Mouse (Mus musculus) MEL (cell line): ENCODE measurements around the gene Pde8a. TPM values are rescaled to one million over a fixed set of nuclear protein-coding genes. Genes with fewer than 3 reads are reported as not detected.

Experiments used
- DNase-seq: peaks from one replicate; pipeline ENCODE4 v3.0.0; 2011; ENCODE audit warnings: low read depth, low spot score
- H3K27ac ChIP-seq: 2 replicates; pipeline ENCODE4 v1.5.1; 2012; ENCODE audit warnings: low read depth, mild to moderate bottlenecking, control low read depth, low read length, moderate library complexity; ENCODE audit not compliant: control insufficient read depth
- H3K27me3 ChIP-seq, 2 experiments: fragments of 150-350 bp in 1 of 2; sonication (generic) in 1 of 2; 2 replicates each; pipeline ENCODE4 v1.6.1; 2012; ENCODE audit warnings: low read length in 2 of 2, mild to moderate bottlenecking in 2 of 2, improper control_type of control experiment in 1 of 2, moderate library complexity in 1 of 2; ENCODE audit not compliant: insufficient read depth in 2 of 2, control insufficient read depth in 1 of 2
- H3K36me3 ChIP-seq, 2 experiments: 2 replicates each; pipeline ENCODE4 v1.6.1; 2012 to 2014; ENCODE audit warnings: low read length in 2 of 2, improper control_type of control experiment in 1 of 2, inconsistent platforms in 1 of 2, mild to moderate bottlenecking in 1 of 2; ENCODE audit not compliant: insufficient read depth in 2 of 2, control insufficient read depth in 1 of 2
- H3K4me1 ChIP-seq, 2 experiments: fragments of 150-350 bp in 1 of 2; sonication (generic) in 1 of 2; 2 replicates each; pipeline ENCODE4 v1.6.1; 2012; ENCODE audit warnings: low read length in 2 of 2, improper control_type of control experiment in 1 of 2, mild to moderate bottlenecking in 1 of 2; ENCODE audit not compliant: insufficient read depth in 2 of 2, control insufficient read depth in 1 of 2
- H3K4me3 ChIP-seq, 2 experiments: fragments of 150-350 bp in 1 of 2; sonication (generic) in 1 of 2; 2 replicates each; pipeline ENCODE4 v1.5.1; 2012; ENCODE audit warnings: low read depth in 2 of 2, low read length in 2 of 2, mild to moderate bottlenecking in 2 of 2, moderate library complexity in 2 of 2, control low read depth in 1 of 2, improper control_type of control experiment in 1 of 2; ENCODE audit not compliant: control insufficient read depth in 1 of 2, insufficient read depth in 1 of 2
- H3K79me2 ChIP-seq: 2 replicates; pipeline ENCODE4 v1.6.1; 2012; ENCODE audit warnings: mild to moderate bottlenecking, low read length, moderate library complexity; ENCODE audit not compliant: control insufficient read depth, poor library complexity, insufficient read depth
- H3K9ac ChIP-seq: 2 replicates; pipeline ENCODE4 v1.6.1; 2012; ENCODE audit warnings: low read depth, mild to moderate bottlenecking, control low read depth, low read length, moderate library complexity; ENCODE audit not compliant: control insufficient read depth, poor library complexity, severe bottlenecking
- H3K9me3 ChIP-seq: fragments of 150-350 bp; sonication (generic); replicated peaks from 2 replicates; pipeline ENCODE4 v1.6.1; 2012; ENCODE audit warnings: mild to moderate bottlenecking, low read length, improper control_type of control experiment, moderate library complexity; ENCODE audit not compliant: insufficient read depth
- CTCF ChIP-seq, 3 experiments: IDR thresholded peaks in 2 of 3; conservative IDR thresholded peaks in 1 of 3; 2 replicates each; pipeline ENCODE4 v1.5.1; 2011 to 2012; ENCODE audit warnings: low read length in 3 of 3, low read depth in 2 of 3, mild to moderate bottlenecking in 2 of 3, improper control_type of control experiment in 1 of 3, inconsistent platforms in 1 of 3, mixed read lengths in 1 of 3, moderate library complexity in 1 of 3; ENCODE audit not compliant: control insufficient read depth in 1 of 3, insufficient read depth in 1 of 3, poor library complexity in 1 of 3, severe bottlenecking in 1 of 3
- EP300 ChIP-seq, 2 experiments: IDR thresholded peaks; 2 replicates each; pipeline ENCODE4 v1.6.1; 2011; ENCODE audit warnings: improper control_type of control experiment in 2 of 2, low read length in 2 of 2, low read depth in 1 of 2, mild to moderate bottlenecking in 1 of 2
- ETS1 ChIP-seq: IDR thresholded peaks from 2 replicates; pipeline ENCODE4 v1.6.1; 2012; ENCODE audit warnings: low read depth, mild to moderate bottlenecking, inconsistent platforms, low read length, improper control_type of control experiment, moderate library complexity
- GATA1 ChIP-seq: IDR thresholded peaks from 2 replicates; pipeline ENCODE4 v1.6.1; 2011; ENCODE audit warnings: low read depth, low read length, improper control_type of control experiment
- HCFC1 ChIP-seq: IDR thresholded peaks from 2 replicates; pipeline ENCODE4 v1.6.1; 2012; ENCODE audit warnings: low read depth, mild to moderate bottlenecking, inconsistent platforms, low read length, improper control_type of control experiment, moderate library complexity
- MAX ChIP-seq: IDR thresholded peaks from 2 replicates; pipeline ENCODE4 v1.6.1; 2011; ENCODE audit warnings: low read length, improper control_type of control experiment
- MAZ ChIP-seq: IDR thresholded peaks from 2 replicates; pipeline ENCODE4 v1.6.1; 2012; ENCODE audit warnings: low read depth, mild to moderate bottlenecking, inconsistent platforms, low read length, improper control_type of control experiment
- MEF2A ChIP-seq: IDR thresholded peaks from 2 replicates; pipeline ENCODE4 v1.6.1; 2014; ENCODE audit warnings: low read depth, mild to moderate bottlenecking, inconsistent platforms, low read length, improper control_type of control experiment; ENCODE audit not compliant: poor library complexity, insufficient replicate concordance, severe bottlenecking; ENCODE audit errors: extremely low read depth
- MXI1 ChIP-seq: IDR thresholded peaks from 2 replicates; pipeline ENCODE4 v1.6.1; 2011; ENCODE audit warnings: mild to moderate bottlenecking, low read depth, low read length, improper control_type of control experiment
- MYB ChIP-seq: IDR thresholded peaks from 2 replicates; pipeline ENCODE4 v1.6.1; 2011; ENCODE audit warnings: mild to moderate bottlenecking, low read depth, low read length, improper control_type of control experiment
- NRF1 ChIP-seq: IDR thresholded peaks from 2 replicates; pipeline ENCODE4 v1.6.1; 2014; ENCODE audit warnings: low read depth, mild to moderate bottlenecking, inconsistent platforms, low read length, improper control_type of control experiment, moderate library complexity; ENCODE audit not compliant: poor library complexity, insufficient read depth, severe bottlenecking
- POLR2A ChIP-seq, 2 experiments: IDR thresholded peaks; 2 replicates each; pipeline ENCODE4 v1.6.1; 2011 to 2012; ENCODE audit warnings: low read length in 2 of 2, mild to moderate bottlenecking in 2 of 2, control low read depth in 1 of 2, improper control_type of control experiment in 1 of 2, low read depth in 1 of 2, moderate library complexity in 1 of 2; ENCODE audit not compliant: control insufficient read depth in 1 of 2, insufficient read depth in 1 of 2, poor library complexity in 1 of 2
- POLR2AphosphoS2 ChIP-seq: IDR thresholded peaks from 2 replicates; pipeline ENCODE4 v1.6.1; 2011; ENCODE audit warnings: low read length, improper control_type of control experiment
- RAD21 ChIP-seq: IDR thresholded peaks from 2 replicates; pipeline ENCODE4 v1.6.1; 2011; ENCODE audit warnings: mild to moderate bottlenecking, low read depth, low read length, improper control_type of control experiment
- SMC3 ChIP-seq: IDR thresholded peaks from 2 replicates; pipeline ENCODE4 v1.6.1; 2011; ENCODE audit warnings: low read depth, low read length, improper control_type of control experiment
- TCF12 ChIP-seq: IDR thresholded peaks from 2 replicates; pipeline ENCODE4 v1.6.1; 2014; ENCODE audit warnings: low read depth, mild to moderate bottlenecking, inconsistent platforms, low read length, improper control_type of control experiment, moderate library complexity
- UBTF ChIP-seq: IDR thresholded peaks from 2 replicates; pipeline ENCODE4 v1.6.1; 2012; ENCODE audit warnings: low read depth, mild to moderate bottlenecking, inconsistent platforms, low read length, improper control_type of control experiment, moderate library complexity, borderline replicate concordance; ENCODE audit not compliant: insufficient read depth
- USF1 ChIP-seq: IDR thresholded peaks from 2 replicates; pipeline ENCODE4 v1.6.1; 2014; ENCODE audit warnings: low read depth, mild to moderate bottlenecking, inconsistent platforms, low read length, improper control_type of control experiment, moderate library complexity
- USF2 ChIP-seq, 2 experiments: IDR thresholded peaks; 2 replicates each; pipeline ENCODE4 v1.6.1; 2011 to 2012; ENCODE audit warnings: improper control_type of control experiment in 2 of 2, low read length in 2 of 2, borderline replicate concordance in 1 of 2, inconsistent platforms in 1 of 2, low read depth in 1 of 2, mild to moderate bottlenecking in 1 of 2; ENCODE audit not compliant: insufficient read depth in 1 of 2
- ZC3H11A ChIP-seq: IDR thresholded peaks from 2 replicates; pipeline ENCODE4 v1.6.1; 2012; ENCODE audit warnings: low read depth, mild to moderate bottlenecking, inconsistent platforms, low read length, improper control_type of control experiment
- ZKSCAN1 ChIP-seq: IDR thresholded peaks from 2 replicates; pipeline ENCODE4 v1.6.1; 2012; ENCODE audit warnings: low read depth, mild to moderate bottlenecking, inconsistent platforms, low read length, improper control_type of control experiment, moderate library complexity
- ZNF384 ChIP-seq: IDR thresholded peaks from 2 replicates; pipeline ENCODE4 v1.6.1; 2012; ENCODE audit warnings: low read depth, mild to moderate bottlenecking, inconsistent platforms, low read length, improper control_type of control experiment
- polyA plus RNA-seq, 2 experiments: library from polyadenylated mRNA; stranded (reverse) in 1 of 2; unstranded in 1 of 2; fragments of >175 nt in 1 of 2; fragments of >200 nt in 1 of 2; gene quantifications; 2 replicates each; pipeline versions ENCODE4 v1.2.1 to v1.2.4; 2012; ENCODE audit warnings: low replicate concordance in 2 of 2, low read depth in 1 of 2; ENCODE audit not compliant: insufficient read length in 2 of 2, insufficient read depth in 1 of 2, missing spikeins in 1 of 2
- total RNA-seq: library from RNA; depleted of rRNA; stranded (reverse); fragments of 300-350 nt; gene quantifications from 2 replicates; pipeline ENCODE4 v1.2.3, GENCODE M21; 2012

The Pde8a gene
- total and polyA plus RNA-seq, 3 experiments: 0.11 TPM; not detected in 2

DNA sequence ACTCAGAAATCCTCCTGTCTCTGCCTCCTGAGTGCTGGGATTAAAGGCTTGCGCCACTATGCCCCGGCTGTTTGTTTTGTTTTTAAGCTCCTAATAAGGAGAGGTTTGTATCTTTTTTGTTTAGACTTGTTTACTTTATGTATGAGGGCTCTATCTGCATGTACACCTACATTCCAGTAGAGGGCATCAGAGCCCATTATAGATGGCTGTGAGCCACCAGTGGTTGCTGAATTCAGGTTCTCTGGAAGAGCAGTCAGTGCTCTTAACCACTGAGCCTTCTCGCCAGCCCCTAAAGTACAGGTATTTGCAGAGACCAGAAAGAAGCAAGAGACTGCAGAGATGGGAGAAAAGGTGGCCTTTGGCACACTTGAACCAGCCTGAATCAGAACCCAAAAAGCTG is 46.3 kb upstream of the Pde8a start:
- H3K27me3 ChIP-seq: peaks cover 1 to 6% of the 10 kb centered on the region in 2 experiments; a peak in 2 of 4 replicates
- peak; percentile 72 for DNase-seq
- H3K9ac ChIP-seq: no peak overlapping the region
- no peaks in the 10 kb centered on the region for H3K79me2 ChIP-seq
- no peak overlapping the region for H3K4me3 ChIP-seq
- no peaks in the 10 kb centered on the region for H3K9me3 ChIP-seq
- TF ChIP-seq TCF12: no peak
- TF ChIP-seq MYB: no peak
- peak; percentile 79 for TF ChIP-seq ZNF384
- peak; percentile 34 to 56 (median 48); a peak in 5 of 6 replicates for TF ChIP-seq CTCF (IDR thresholded peaks at IDR 0.05 in 2 of 3, conservative IDR thresholded peaks at IDR 0.05 in 1 of 3; ENCODE audit: control insufficient read depth in 1 of 3, insufficient read depth in 1 of 3, low read depth in 2 of 3, low read length in 3 of 3, poor library complexity in 1 of 3, severe bottlenecking in 1 of 3)
- TF ChIP-seq EP300 (IDR thresholded peaks at IDR 0.05; ENCODE audit: low read depth in 1 of 2, low read length in 2 of 2): no peak
- peak; percentile 54 for TF ChIP-seq SMC3
- TF ChIP-seq USF1: no peak
- peak; percentile 55 for TF ChIP-seq RAD21
- TF ChIP-seq ETS1: no peak
- no peak for TF ChIP-seq ZC3H11A
- TF ChIP-seq MAZ: no peak
- no peaks in the 10 kb centered on the region for H3K36me3 ChIP-seq
- no peaks in the 10 kb centered on the region for H3K4me1 ChIP-seq
- no peak overlapping the region for H3K27ac ChIP-seq

GRCm38 (mm10) chr7:81169351-81169750 is 44.0 kb upstream of the Pde8a start:
- no peak for TF ChIP-seq HCFC1
- no peak for TF ChIP-seq SMC3
- no peak for TF ChIP-seq MEF2A
- TF ChIP-seq POLR2AphosphoS2: no peak
- TF ChIP-seq MXI1: no peak
- TF ChIP-seq UBTF: no peak
- TF ChIP-seq POLR2A (IDR thresholded peaks at IDR 0.05; ENCODE audit: control insufficient read depth in 1 of 2, insufficient read depth in 1 of 2, low read depth in 1 of 2, low read length in 2 of 2, poor library complexity in 1 of 2): no peak
- TF ChIP-seq MAX: no peak
- TF ChIP-seq ZKSCAN1: no peak
- TF ChIP-seq NRF1: no peak
- TF ChIP-seq GATA1: no peak
- TF ChIP-seq USF2 (IDR thresholded peaks at IDR 0.05; ENCODE audit: borderline replicate concordance in 1 of 2, insufficient read depth in 1 of 2, low read depth in 1 of 2, low read length in 2 of 2): no peak
- TF ChIP-seq EP300 (IDR thresholded peaks at IDR 0.05; ENCODE audit: low read depth in 1 of 2, low read length in 2 of 2): no peak
- TF ChIP-seq, all 39 proteins: peak for 0

More at GRCm38 (mm10) chr7:81169351-81169750, 44.0 kb upstream of the Pde8a start:
- Histone ChIP-seq H3K27me3 (peaks cover 1 to 6% of the 10 kb centered on the region in 2 experiments; a peak in 2 of 4 replicates), H3K9me3 (no peaks in the 10 kb centered on the region), H3K4me1 (no peaks in the 10 kb centered on the region), H3K9ac (no peak overlapping the region), H3K27ac (no peak overlapping the region), H3K79me2 (no peaks in the 10 kb centered on the region), H3K4me3 (no peak overlapping the region), H3K36me3 (no peaks in the 10 kb centered on the region)
- peak; percentile 10 for DNase-seq
